Comparison of ENCODE assay signal across 28 mouse cellular contexts in genomic region chr19:46591575-46591974, GRCm38 (mm10).
"Had no signal": no experiment of that assay in that cellular context is flagged by ENCODE, and none has a peak within 500 bp of the region (broad histone marks: within the 10 kb centered on the region; RNA-seq: fewer than 3 reads in every experiment).

No protein-coding gene starts in this region.

- H3K4me2 ChIP-seq: embryonic facial prominence, embryonic 12.5 days; embryonic facial prominence, embryonic 13.5 days; embryonic facial prominence, embryonic 15.5 days; forebrain, embryonic 12.5 days; forebrain, embryonic 13.5 days; forebrain, embryonic 15.5 days had no signal

- DNase-seq: cerebellum, adult 18-20 months; cerebellum, adult 2 months; cerebellum, adult 8-10 months; cerebellum, adult 9-10 months; cerebellum, adult 9-11 months; cerebellum, postnatal 10 days; cerebellum, postnatal 14 days; cerebellum, postnatal 25 days; cerebellum, postnatal 36 days; embryo, embryonic 11 days; forebrain, postnatal 0 days; gastrocnemius, adult 2 months; gastrocnemius, postnatal 10 days; gastrocnemius, postnatal 14 days; gastrocnemius, postnatal 25 days; gastrocnemius, postnatal 36 days; heart, adult 11 months had no signal

- ATAC-seq: forebrain, embryonic 13.5 days; forebrain, embryonic 14.5 days; forebrain, embryonic 15.5 days; forebrain, embryonic 16.5 days; forebrain, postnatal 0 days had no signal

- H3K27me3 ChIP-seq: embryonic facial prominence, embryonic 12.5 days; embryonic facial prominence, embryonic 13.5 days; embryonic facial prominence, embryonic 15.5 days; forebrain, embryonic 12.5 days; forebrain, embryonic 13.5 days; forebrain, embryonic 15.5 days had no signal

- H3K4me1 ChIP-seq: embryonic facial prominence, embryonic 10.5 days; embryonic facial prominence, embryonic 12.5 days; embryonic facial prominence, embryonic 13.5 days; embryonic facial prominence, embryonic 15.5 days; forebrain, embryonic 10.5 days; forebrain, embryonic 12.5 days; forebrain, embryonic 13.5 days; forebrain, embryonic 15.5 days had no signal

- H3K9ac ChIP-seq: embryonic facial prominence, embryonic 12.5 days; embryonic facial prominence, embryonic 13.5 days; embryonic facial prominence, embryonic 15.5 days; forebrain, embryonic 12.5 days; forebrain, embryonic 13.5 days; forebrain, embryonic 15.5 days; forebrain, postnatal 0 days had no signal

- H3K9me3 ChIP-seq: embryonic facial prominence, embryonic 10.5 days; embryonic facial prominence, embryonic 12.5 days; embryonic facial prominence, embryonic 13.5 days; embryonic facial prominence, embryonic 15.5 days; forebrain, embryonic 10.5 days; forebrain, embryonic 12.5 days; forebrain, embryonic 13.5 days; forebrain, embryonic 15.5 days had no signal

- H3K27ac ChIP-seq: embryonic facial prominence, embryonic 10.5 days; embryonic facial prominence, embryonic 12.5 days; embryonic facial prominence, embryonic 13.5 days; embryonic facial prominence, embryonic 15.5 days; forebrain, embryonic 10.5 days; forebrain, embryonic 12.5 days; forebrain, embryonic 13.5 days; forebrain, embryonic 15.5 days; gastrocnemius, adult 2 months had no signal

- H3K4me3 ChIP-seq: embryonic facial prominence, embryonic 10.5 days; embryonic facial prominence, embryonic 12.5 days; embryonic facial prominence, embryonic 13.5 days; embryonic facial prominence, embryonic 15.5 days; erythroblast, embryonic 14.5 days; forebrain, embryonic 10.5 days; forebrain, embryonic 12.5 days; forebrain, embryonic 13.5 days; forebrain, embryonic 15.5 days; gastrocnemius, adult 2 months had no signal
